Mouse (Mus musculus) kidney, postnatal 0 days (tissue): ENCODE results near the gene 1700025G04Rik. TPM values are rescaled to one million over a fixed set of nuclear protein-coding genes. Genes with fewer than 3 reads are reported as not detected.

ENCODE experiments used
- ATAC-seq: fragments of 200-750 bp; cut with Nextera tagmentation; replicated peaks from 2 replicates; pipeline ENCODE4 v1.8.0; 2017; ENCODE audit warnings: low read depth, moderate number of reproducible peaks, moderate TSS enrichment, moderate library complexity; ENCODE audit not compliant: low FRiP score
- DNase-seq: peaks from one replicate; pipeline ENCODE4 v3.0.0-alpha.2; 2016; ENCODE audit warnings: low spot score
- H3K27ac ChIP-seq: fragments of 300-500 bp; sonication (generic); 2 replicates; pipeline ENCODE4 v1.5.1; 2014; ENCODE audit warnings: mild to moderate bottlenecking
- H3K27me3 ChIP-seq: fragments of 300-500 bp; sonication (generic); 2 replicates; pipeline ENCODE4 v1.6.1; 2014; ENCODE audit warnings: low read length, mixed read lengths; ENCODE audit not compliant: insufficient read depth
- H3K36me3 ChIP-seq: fragments of 300-500 bp; sonication (generic); 2 replicates; pipeline ENCODE4 v1.6.1; 2014; ENCODE audit warnings: low read length, mixed read lengths; ENCODE audit not compliant: insufficient read depth
- H3K4me1 ChIP-seq: fragments of 300-500 bp; sonication (generic); replicated peaks from 2 replicates; pipeline ENCODE4 v1.6.1; 2014; ENCODE audit warnings: antibody characterized with exemption, low read length, mixed read lengths; ENCODE audit not compliant: insufficient read depth
- H3K4me2 ChIP-seq: fragments of 300-500 bp; sonication (generic); 2 replicates; pipeline ENCODE4 v1.6.1; 2014; ENCODE audit warnings: mild to moderate bottlenecking, low read length, moderate library complexity, mixed read lengths
- H3K4me3 ChIP-seq: fragments of 300-500 bp; sonication (generic); replicated peaks from 2 replicates; pipeline ENCODE4 v1.5.1; 2014; ENCODE audit warnings: low read depth, low read length
- H3K9ac ChIP-seq: fragments of 300-500 bp; sonication (generic); 2 replicates; pipeline ENCODE4 v1.6.1; 2014; ENCODE audit warnings: low read depth, low read length
- H3K9me3 ChIP-seq: fragments of 300-500 bp; sonication (generic); replicated peaks from 2 replicates; pipeline ENCODE4 v1.6.1; 2016; ENCODE audit warnings: low read length, inconsistent platforms, mixed read lengths
- CTCF ChIP-seq: IDR thresholded peaks from 2 replicates; pipeline ENCODE4 v1.5.1; 2016; ENCODE audit warnings: antibody characterized with exemption, low read depth, mild to moderate bottlenecking, moderate library complexity
- WGBS: fragments of 180-500 bp; shearing (Covaris S2); extraction: QIAGEN DNeasy Blood & Tissue Kit; methylation state at CpG from one replicate; pipeline ENCODE4 v1.1.7; 2014; 5-methylcytosine and 5-hydroxymethylcytosine counted together
- polyA plus RNA-seq: library from polyadenylated mRNA; unstranded; fragments of >200 nt; fragmentation: Nextera tagmentation; extraction: Ambion mirVana; gene quantifications from 2 replicates; pipeline ENCODE4 v1.2.1, GENCODE M21; 2015

1700025G04Rik gene
- polyA plus RNA-seq, 1 experiment from 2014 or later: 15.5 TPM

- Histone ChIP-seq H3K27ac (no peak overlapping the region), H3K4me2 (no peak overlapping the region), H3K4me3 (no peak overlapping the region), H3K27me3 (no peaks in the 10 kb centered on the region), H3K4me1 (no peaks in the 10 kb centered on the region), H3K9ac (no peak overlapping the region), H3K9me3 (no peaks in the 10 kb centered on the region), H3K36me3 (no peaks in the 10 kb centered on the region)
- WGBS: 84% methylated on average over 6 of the region's 6 CpGs
- ATAC-seq (no peak), DNase-seq (no peak)
- TF ChIP-seq CTCF: no peak
These were observed 83.4 kb downstream of the 1700025G04Rik start for GRCm38 (mm10) chr1:152006529-152006928.

- no peaks in the 10 kb centered on the region for H3K36me3 ChIP-seq
- ATAC-seq: no peak
- H3K4me2 ChIP-seq: no peak overlapping the region
- H3K9ac ChIP-seq: no peak overlapping the region
- no peak overlapping the region for H3K27ac ChIP-seq
- no peaks in the 10 kb centered on the region for H3K4me1 ChIP-seq
- H3K9me3 ChIP-seq: no peaks in the 10 kb centered on the region
- DNase-seq: no peak
- H3K27me3 ChIP-seq: no peaks in the 10 kb centered on the region
- TF ChIP-seq CTCF: no peak
- no peak overlapping the region for H3K4me3 ChIP-seq
- WGBS: 91% methylated on average over 6 of the region's 6 CpGs
These were observed 85.4 kb downstream of the 1700025G04Rik start for GRCm38 (mm10) chr1:152004509-152004908.

- H3K9me3 ChIP-seq: no peaks in the 10 kb centered on the region
- no peaks in the 10 kb centered on the region for H3K36me3 ChIP-seq
- H3K9ac ChIP-seq: no peak overlapping the region
- 55% methylated on average over 5 of the region's 5 CpGs for WGBS
- H3K4me2 ChIP-seq: no peak overlapping the region
- no peaks in the 10 kb centered on the region for H3K27me3 ChIP-seq
- TF ChIP-seq CTCF: no peak
- no peak overlapping the region for H3K27ac ChIP-seq
- DNase-seq: peak; percentile 46
- ATAC-seq: no peak
- H3K4me3 ChIP-seq: no peak overlapping the region
- peaks cover 5% of the 10 kb centered on the region; the same call in 1 of the 2 replicates for H3K4me1 ChIP-seq
These were observed 89.5 kb downstream of the 1700025G04Rik start for GRCm38 (mm10) chr1:152000461-152000860.

- DNase-seq: no peak
These were observed 90.5 kb downstream of the 1700025G04Rik start for GRCm38 (mm10) chr1:151999424-151999842.

GRCm38 (mm10) chr1:151998721-151999206, 91.2 kb downstream of the 1700025G04Rik start:
- no peak for TF ChIP-seq CTCF
- Histone ChIP-seq H3K9ac (no peak overlapping the region), H3K4me2 (no peak overlapping the region), H3K27ac (no peak overlapping the region), H3K4me3 (no peak overlapping the region), H3K36me3 (no peaks in the 10 kb centered on the region), H3K9me3 (no peaks in the 10 kb centered on the region), H3K27me3 (no peaks in the 10 kb centered on the region), H3K4me1 (peaks cover 5% of the 10 kb centered on the region; the same call in 1 of the 2 replicates)
- ATAC-seq (no peak), DNase-seq (no peak)
- WGBS: 87% methylated on average over 8 of the region's 8 CpGs

More at GRCm38 (mm10) chr1:151999424-151999842, 90.5 kb downstream of the 1700025G04Rik start:
- no peaks in the 10 kb centered on the region for H3K27me3 ChIP-seq
- H3K4me3 ChIP-seq: no peak overlapping the region
- H3K9ac ChIP-seq: no peak overlapping the region
- H3K4me1 ChIP-seq: peaks cover 5% of the 10 kb centered on the region; the same call in 1 of the 2 replicates
- no peak for ATAC-seq
- H3K36me3 ChIP-seq: no peaks in the 10 kb centered on the region
- 63% methylated on average over 7 of the region's 7 CpGs for WGBS
- TF ChIP-seq CTCF: no peak
- H3K27ac ChIP-seq: no peak overlapping the region
- H3K9me3 ChIP-seq: no peaks in the 10 kb centered on the region
- H3K4me2 ChIP-seq: no peak overlapping the region

- H3K27ac ChIP-seq: no peak overlapping the region
- no peak for TF ChIP-seq CTCF
- no peak overlapping the region for H3K4me2 ChIP-seq
- no peaks in the 10 kb centered on the region for H3K36me3 ChIP-seq
- DNase-seq (no peak), ATAC-seq (no peak)
- no peaks in the 10 kb centered on the region for H3K27me3 ChIP-seq
- no peak overlapping the region for H3K9ac ChIP-seq
- H3K4me3 ChIP-seq: no peak overlapping the region
- 69% methylated on average over 7 of the region's 7 CpGs for WGBS
- H3K4me1 ChIP-seq: peaks cover 5% of the 10 kb centered on the region; the same call in 1 of the 2 replicates
- H3K9me3 ChIP-seq: no peaks in the 10 kb centered on the region
These were observed 92.3 kb downstream of the 1700025G04Rik start for GRCm38 (mm10) chr1:151997591-151997990.
